Mouse (Mus musculus): ENCODE results near the gene Gstp3.

GRCm38 (mm10) chr19:4096642-4097440, 37.5 kb upstream of the Gstp3 start, which contains the start of gene Cdk2ap2:
- TF ChIP-seq CTCF (IDR thresholded peaks at IDR 0.05; ENCODE audit: low read depth, low read length) (no peak), GATA1 (IDR thresholded peaks at IDR 0.05; ENCODE audit: borderline replicate concordance, low read length) (no peak), POLR2AphosphoS5 (IDR thresholded peaks at IDR 0.05; ENCODE audit: insufficient replicate concordance, low read depth, low read length) (no peak), TAL1 (conservative IDR thresholded peaks at IDR 0.05; ENCODE audit: low read depth, low read length) (no peak), GATA2 (IDR thresholded peaks at IDR 0.05; ENCODE audit: borderline replicate concordance, low read depth, low read length) (no peak)

Data from G1E (cell line).